Mouse (Mus musculus) G1E (cell line): ENCODE measurements around the gene Ncstn. TPM values are rescaled to one million over a fixed set of nuclear protein-coding genes. Genes with fewer than 3 reads are reported as not detected.

Experiments used
- ATAC-seq: 2 replicates; pipeline ENCODE4 v1.8.0; 2016; ENCODE audit warnings: mild to moderate bottlenecking; ENCODE audit not compliant: insufficient number of reproducible peaks, poor library complexity, low FRiP score, severe bottlenecking; ENCODE audit errors: extremely low read depth
- DNase-seq: peaks from one replicate; pipeline ENCODE4 v3.0.0; 2012; ENCODE audit warnings: low spot score
- H3K27me3 ChIP-seq: 2 replicates; pipeline ENCODE4 v1.6.1; 2012; ENCODE audit warnings: mild to moderate bottlenecking, low read length, inconsistent platforms; ENCODE audit not compliant: insufficient read depth
- H3K36me3 ChIP-seq: replicated peaks from 2 replicates; pipeline ENCODE3; 2012; ENCODE audit warnings: mild to moderate bottlenecking, inconsistent platforms
- H3K4me1 ChIP-seq: 2 replicates; pipeline ENCODE4 v1.6.1; 2012; ENCODE audit warnings: low read depth, low read length, inconsistent platforms, mixed read lengths; ENCODE audit not compliant: insufficient read depth
- H3K4me3 ChIP-seq: 2 replicates; pipeline ENCODE4 v1.5.1; 2012; ENCODE audit warnings: low read depth, mild to moderate bottlenecking, inconsistent platforms, low read length, moderate library complexity, mixed read lengths
- H3K9me3 ChIP-seq: replicated peaks from 2 replicates; pipeline ENCODE4 v1.6.1; 2012; ENCODE audit warnings: inconsistent platforms
- CTCF ChIP-seq: IDR thresholded peaks from 2 replicates; pipeline ENCODE4 v1.5.1; 2012; ENCODE audit warnings: low read depth, low read length, inconsistent platforms, mixed read lengths
- GATA1 ChIP-seq: IDR thresholded peaks from 2 replicates; pipeline ENCODE4 v1.6.1; 2012; ENCODE audit warnings: borderline replicate concordance, low read length, inconsistent platforms, mixed read lengths
- GATA2 ChIP-seq: IDR thresholded peaks from 2 replicates; pipeline ENCODE4 v1.6.1; 2012; ENCODE audit warnings: low read depth, low read length, inconsistent platforms, borderline replicate concordance
- POLR2AphosphoS5 ChIP-seq: IDR thresholded peaks from 2 replicates; pipeline ENCODE4 v1.6.1; 2012; ENCODE audit warnings: low read depth, low read length, inconsistent platforms; ENCODE audit not compliant: insufficient replicate concordance
- TAL1 ChIP-seq: conservative IDR thresholded peaks from 2 replicates; pipeline ENCODE4 v1.6.1; 2012; ENCODE audit warnings: low read depth, low read length, inconsistent platforms, mixed read lengths
- polyA plus RNA-seq: library from polyadenylated mRNA; stranded (reverse); fragments of >175 nt; gene quantifications from 2 replicates; pipeline ENCODE4 v1.2.3, GENCODE M21; 2012
- total RNA-seq, 2 experiments: library from RNA; stranded (forward) in 1 of 2; stranded (reverse) in 1 of 2; fragments of 200-1000 nt in 1 of 2; fragments of >200 nt in 1 of 2; fragmentation: Nextera tagmentation in 1 of 2; gene quantifications; 2 replicates each; pipeline ENCODE4 v1.2.3; 2014 to 2017

Gene Ncstn
- total and polyA plus RNA-seq, 3 experiments: 7.6 to 86.3 (median 33.4) TPM

- Histone ChIP-seq H3K4me1 (no peaks in the 10 kb centered on the region), H3K9me3 (no peaks in the 10 kb centered on the region), H3K36me3 (peaks cover 94% of the 10 kb centered on the region), H3K4me3 (no peak overlapping the region), H3K27me3 (no peaks in the 10 kb centered on the region)
- TF ChIP-seq POLR2AphosphoS5: no peak
- TF ChIP-seq GATA2: no peak
- no peak for TF ChIP-seq TAL1
- no peak for TF ChIP-seq CTCF
- no peak for TF ChIP-seq GATA1
- no peak for DNase-seq
- ATAC-seq: no peak
Observed at GRCm38 (mm10) chr1:172105101-172105500, 22.5 kb upstream of the Ncstn start.

- no peaks in the 10 kb centered on the region for H3K9me3 ChIP-seq
- H3K36me3 ChIP-seq: peaks cover 89% of the 10 kb centered on the region
- DNase-seq (no peak), ATAC-seq (no peak)
- H3K4me3 ChIP-seq: no peak overlapping the region
- TF ChIP-seq GATA2: no peak
- no peak for TF ChIP-seq GATA1
- TF ChIP-seq CTCF: no peak
- TF ChIP-seq TAL1: no peak
- TF ChIP-seq POLR2AphosphoS5: no peak
- H3K4me1 ChIP-seq: no peaks in the 10 kb centered on the region
- H3K27me3 ChIP-seq: no peaks in the 10 kb centered on the region
Observed at GRCm38 (mm10) chr1:172103619-172104018, 21.0 kb upstream of the Ncstn start.

DNA sequence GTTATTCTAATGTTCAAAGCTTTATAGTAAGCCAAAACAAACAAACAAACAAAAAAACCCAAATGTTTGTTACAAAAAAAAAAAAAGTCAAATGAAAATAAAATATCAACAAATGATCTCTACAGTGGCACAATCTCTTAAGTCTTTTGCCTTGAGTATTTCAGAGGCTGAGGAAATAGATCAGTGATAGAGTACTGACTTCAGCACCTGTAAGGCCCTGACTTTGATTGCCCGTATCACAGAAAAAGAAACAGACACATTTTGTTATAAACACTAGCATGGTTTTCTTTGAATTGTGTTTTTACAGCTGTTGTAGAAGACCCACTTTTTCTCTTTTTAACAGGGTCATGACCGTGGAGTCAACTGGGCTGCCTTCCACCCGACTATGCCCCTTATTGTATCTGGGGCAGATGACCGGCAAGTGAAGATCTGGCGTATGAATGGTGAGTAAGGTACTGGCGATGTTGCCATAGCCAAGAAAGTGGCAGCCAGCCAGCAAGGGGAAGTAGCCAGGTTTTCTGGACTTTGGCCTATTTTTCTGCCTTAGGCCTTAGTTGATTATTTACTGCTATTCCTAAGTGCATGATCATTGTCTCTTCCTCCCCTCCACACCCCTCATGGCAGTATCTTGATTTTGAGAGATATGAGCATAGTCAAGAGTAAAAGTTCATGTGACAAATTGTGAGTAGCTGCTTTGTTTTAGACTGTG is 16.9 kb upstream of the Ncstn start:
- Histone ChIP-seq H3K27me3 (no peaks in the 10 kb centered on the region), H3K9me3 (no peaks in the 10 kb centered on the region), H3K4me1 (0 out of 2 replicates have a peak, but pooled peaks cover 3% of the 10 kb centered on the region), H3K4me3 (no peak overlapping the region), H3K36me3 (peaks cover 82% of the 10 kb centered on the region)
- ATAC-seq (no peak), DNase-seq (no peak)
- no peak for TF ChIP-seq GATA1
- TF ChIP-seq GATA2: no peak
- no peak for TF ChIP-seq CTCF
- no peak for TF ChIP-seq POLR2AphosphoS5
- TF ChIP-seq TAL1: no peak

- ATAC-seq (no peak), DNase-seq (no peak)
- no peaks in the 10 kb centered on the region for H3K27me3 ChIP-seq
- no peaks in the 10 kb centered on the region for H3K9me3 ChIP-seq
- no peak overlapping the region for H3K4me3 ChIP-seq
- H3K36me3 ChIP-seq: peaks cover 82% of the 10 kb centered on the region
- H3K4me1 ChIP-seq: 0 out of 2 replicates have a peak, but pooled peaks cover 3% of the 10 kb centered on the region
- TF ChIP-seq GATA1 (no peak), TAL1 (no peak), CTCF (no peak), GATA2 (no peak), POLR2AphosphoS5 (no peak)
Observed at GRCm38 (mm10) chr1:172095202-172095601, 12.6 kb upstream of the Ncstn start.

GRCm38 (mm10) chr1:172094295-172094694 is 11.7 kb upstream of the Ncstn start:
- Histone ChIP-seq H3K4me1 (0 out of 2 replicates have a peak, but pooled peaks cover 3% of the 10 kb centered on the region), H3K36me3 (peaks cover 86% of the 10 kb centered on the region), H3K27me3 (no peaks in the 10 kb centered on the region), H3K9me3 (no peaks in the 10 kb centered on the region), H3K4me3 (no peak overlapping the region)
- DNase-seq: no peak
- TF ChIP-seq TAL1: no peak
- TF ChIP-seq POLR2AphosphoS5: no peak
- TF ChIP-seq GATA2: no peak
- TF ChIP-seq CTCF: no peak
- no peak for TF ChIP-seq GATA1
- ATAC-seq: no peak

DNA sequence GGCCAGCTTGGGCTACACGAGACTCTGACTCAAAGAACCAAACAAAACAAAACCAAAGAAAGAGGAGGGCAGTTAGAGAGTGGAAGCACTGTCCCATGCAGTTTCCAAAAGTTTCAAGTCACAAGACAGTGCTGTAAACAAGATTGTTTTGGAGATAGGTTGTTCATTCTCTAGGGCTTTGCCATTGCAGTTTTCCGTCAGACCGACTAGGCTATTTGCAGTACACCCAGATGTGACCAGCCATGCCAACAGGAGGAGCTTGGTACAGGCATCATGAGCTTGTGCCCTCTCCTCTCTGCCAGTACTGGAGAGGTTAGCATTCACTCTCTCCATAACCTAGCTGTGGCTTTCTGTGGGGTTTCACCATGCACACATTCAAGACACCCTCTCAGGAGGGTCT is 10.9 kb upstream of the Ncstn start:
- no peaks in the 10 kb centered on the region for H3K9me3 ChIP-seq
- ATAC-seq (no peak), DNase-seq (no peak)
- H3K4me3 ChIP-seq: no peak overlapping the region
- H3K4me1 ChIP-seq: 0 out of 2 replicates have a peak, but pooled peaks cover 3% of the 10 kb centered on the region
- no peaks in the 10 kb centered on the region for H3K27me3 ChIP-seq
- TF ChIP-seq CTCF (no peak), GATA1 (no peak), POLR2AphosphoS5 (no peak), TAL1 (no peak), GATA2 (no peak)
- peaks cover 89% of the 10 kb centered on the region for H3K36me3 ChIP-seq
